Mouse (Mus musculus): ENCODE results near the gene Zfp827.

- no peak for TF ChIP-seq POLR2A (IDR thresholded peaks at IDR 0.05; ENCODE audit: insufficient read depth, low read depth, low read length)
- no peak for TF ChIP-seq CTCF (IDR thresholded peaks at IDR 0.05; ENCODE audit: insufficient read depth, low read depth, low read length)
Observed at GRCm38 (mm10) chr8:79084359-79084820, 56.2 kb downstream of the Zfp827 start.
